Mouse (Mus musculus) erythroblast, embryonic 14.5 days (primary cell): ENCODE results near the gene Cobll1.

Experiments
- GATA1 ChIP-seq: IDR thresholded peaks from 2 replicates; pipeline ENCODE4 v1.6.1; 2012; ENCODE audit warnings: low read length, inconsistent platforms, mixed read lengths
- TAL1 ChIP-seq: IDR thresholded peaks from 3 replicates; pipeline ENCODE4 v1.6.1; 2012; ENCODE audit warnings: low read length, inconsistent platforms, mixed read lengths

- TF ChIP-seq GATA1: no peak
- no peak for TF ChIP-seq TAL1
Observed at GRCm38 (mm10) chr2:65226494-65226893, 12.7 kb downstream of the Cobll1 start.
